Mouse (Mus musculus): ENCODE data around the gene Actn4. TPM values are rescaled to one million over a fixed set of nuclear protein-coding genes. Genes with fewer than 3 reads are reported as not detected.

The Actn4 gene
- polyA plus RNA-seq, 1 experiment from 2014 or later = 340 TPM

- peaks cover 3% of the 10 kb centered on the region; the same call in 1 of the 2 replicates for H3K36me3 ChIP-seq
- H3K4me3 ChIP-seq (replicated peaks) = no peak overlapping the region
- peak overlapping the region; percentile 92 for H3K27ac ChIP-seq
- ATAC-seq = no peak
- H3K4me2 ChIP-seq (replicated peaks) = no peak overlapping the region
- H3K27me3 ChIP-seq (replicated peaks) = no peaks in the 10 kb centered on the region
- 30% methylated on average over 5 of the region's 5 CpGs for WGBS
- H3K4me1 ChIP-seq (replicated peaks) = peaks cover 76% of the 10 kb centered on the region
- no peak overlapping the region for H3K9ac ChIP-seq
- no peaks in the 10 kb centered on the region for H3K9me3 ChIP-seq
These were observed 18.5 kb downstream of the Actn4 start for GRCm38 (mm10) chr7:28943451-28944180.

DNA sequence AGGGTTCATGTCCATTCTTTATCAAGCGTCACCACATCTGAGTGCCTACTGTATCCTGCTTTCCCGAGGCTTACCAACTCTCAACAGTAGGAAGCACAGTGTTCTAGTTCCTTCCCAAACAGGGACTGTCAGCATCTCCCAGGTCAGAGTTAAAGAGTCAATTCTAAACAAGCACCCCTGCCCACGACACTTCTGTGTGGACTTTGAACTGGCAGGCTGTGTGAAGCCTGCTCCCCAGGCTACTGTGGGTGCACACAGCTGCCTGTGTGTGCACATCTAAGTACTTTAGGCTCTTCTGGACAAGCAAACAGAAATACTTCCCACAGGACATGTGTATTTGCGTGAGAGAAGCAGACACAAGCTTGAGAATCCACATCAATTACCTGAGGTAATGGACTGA is 20.6 kb downstream of the Actn4 start:
- H3K4me1 ChIP-seq (replicated peaks) = peaks cover 77% of the 10 kb centered on the region
- WGBS = 53% methylated on average over 4 of the region's 4 CpGs
- ATAC-seq = no peak

GRCm38 (mm10) chr7:28941129-28941528 is 21.0 kb downstream of the Actn4 start:
- WGBS = 61% methylated on average over 4 of the region's 4 CpGs
- H3K4me2 ChIP-seq (replicated peaks) = no peak overlapping the region
- no peak for ATAC-seq
- no peak overlapping the region for H3K9ac ChIP-seq
- H3K36me3 ChIP-seq = peaks cover 3% of the 10 kb centered on the region; the same call in 1 of the 2 replicates
- no peak overlapping the region for H3K4me3 ChIP-seq (replicated peaks)
- peaks cover 77% of the 10 kb centered on the region for H3K4me1 ChIP-seq (replicated peaks)
- H3K27ac ChIP-seq = peak overlapping the region; percentile 77
- H3K27me3 ChIP-seq (replicated peaks) = no peaks in the 10 kb centered on the region
- H3K9me3 ChIP-seq = no peaks in the 10 kb centered on the region

More for the DNA sequence above, 20.6 kb downstream of the Actn4 start:
- no peak overlapping the region for H3K4me3 ChIP-seq (replicated peaks)
- H3K9me3 ChIP-seq = no peaks in the 10 kb centered on the region
- H3K27me3 ChIP-seq (replicated peaks) = no peaks in the 10 kb centered on the region
- H3K4me2 ChIP-seq (replicated peaks) = no peak overlapping the region
- H3K36me3 ChIP-seq = peaks cover 3% of the 10 kb centered on the region; the same call in 1 of the 2 replicates
- peak overlapping the region; percentile 77 for H3K27ac ChIP-seq
- H3K9ac ChIP-seq = no peak overlapping the region

GRCm38 (mm10) chr7:28939418-28940183 is 22.5 kb downstream of the Actn4 start:
- 0 out of 2 replicates have a peak overlapping the region, but pooled peaks have one; percentile 14 for H3K27ac ChIP-seq

GRCm38 (mm10) chr7:28938654-28939053 is 23.5 kb downstream of the Actn4 start:
- no peak for ATAC-seq
- WGBS = 84% methylated on average over 4 of the region's 4 CpGs
- H3K4me1 ChIP-seq (replicated peaks) = peaks cover 66% of the 10 kb centered on the region

More at GRCm38 (mm10) chr7:28939418-28940183, 22.5 kb downstream of the Actn4 start:
- Histone ChIP-seq H3K9ac (no peak overlapping the region), H3K36me3 (peaks cover 3% of the 10 kb centered on the region; the same call in 1 of the 2 replicates), H3K27me3 (replicated peaks) (no peaks in the 10 kb centered on the region), H3K4me2 (replicated peaks) (no peak overlapping the region), H3K4me3 (replicated peaks) (no peak overlapping the region), H3K4me1 (replicated peaks) (peaks cover 66% of the 10 kb centered on the region), H3K9me3 (no peaks in the 10 kb centered on the region)
- ATAC-seq = no peak
- 71% methylated on average over 7 of the region's 7 CpGs for WGBS

DNA sequence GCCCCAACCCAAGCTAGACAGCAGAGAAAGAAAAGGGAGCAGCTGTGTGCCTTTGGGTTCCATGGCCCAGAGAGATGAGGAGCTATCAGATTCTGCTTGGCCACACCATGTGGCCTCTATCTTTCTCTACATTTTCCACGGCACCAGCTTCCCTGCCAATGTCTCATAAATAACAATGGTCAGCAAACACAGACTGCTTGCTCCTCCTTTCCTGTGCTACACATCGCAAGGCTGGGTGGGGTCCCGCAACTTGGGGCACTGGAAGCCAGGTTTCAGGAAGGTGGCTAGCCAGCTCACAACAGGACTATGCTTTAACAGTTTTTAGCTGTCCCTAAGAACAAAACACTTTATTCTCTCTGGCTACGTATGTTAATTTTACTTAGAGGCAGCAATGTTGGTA is 25.4 kb downstream of the Actn4 start:
- Histone ChIP-seq H3K9me3 (no peaks in the 10 kb centered on the region), H3K4me3 (replicated peaks) (no peak overlapping the region), H3K27me3 (replicated peaks) (no peaks in the 10 kb centered on the region), H3K36me3 (peaks cover 3% of the 10 kb centered on the region; the same call in 1 of the 2 replicates), H3K4me1 (replicated peaks) (peaks cover 62% of the 10 kb centered on the region), H3K27ac (peak overlapping the region; percentile 65), H3K9ac (no peak overlapping the region), H3K4me2 (replicated peaks) (no peak overlapping the region)
- ATAC-seq = no peak
- 48% methylated on average over 4 of the region's 4 CpGs for WGBS

More at GRCm38 (mm10) chr7:28938654-28939053, 23.5 kb downstream of the Actn4 start:
- Histone ChIP-seq H3K9me3 (no peaks in the 10 kb centered on the region), H3K27me3 (replicated peaks) (no peaks in the 10 kb centered on the region), H3K4me3 (replicated peaks) (no peak overlapping the region), H3K36me3 (peaks cover 3% of the 10 kb centered on the region; the same call in 1 of the 2 replicates), H3K9ac (no peak overlapping the region), H3K27ac (0 out of 2 replicates have a peak overlapping the region, but pooled peaks have one; percentile 14), H3K4me2 (replicated peaks) (no peak overlapping the region)

GRCm38 (mm10) chr7:28933825-28934224 is 28.3 kb downstream of the Actn4 start:
- Histone ChIP-seq H3K27ac (peak overlapping the region; percentile 44; the same call in 1 of the 2 replicates), H3K9me3 (no peaks in the 10 kb centered on the region), H3K4me2 (replicated peaks) (no peak overlapping the region), H3K4me1 (replicated peaks) (peaks cover 69% of the 10 kb centered on the region), H3K4me3 (replicated peaks) (no peak overlapping the region), H3K36me3 (peaks cover 3% of the 10 kb centered on the region; the same call in 1 of the 2 replicates), H3K9ac (no peak overlapping the region), H3K27me3 (replicated peaks) (no peaks in the 10 kb centered on the region)
- 92% methylated on average over 2 of the region's 2 CpGs for WGBS
- no peak for ATAC-seq

DNA sequence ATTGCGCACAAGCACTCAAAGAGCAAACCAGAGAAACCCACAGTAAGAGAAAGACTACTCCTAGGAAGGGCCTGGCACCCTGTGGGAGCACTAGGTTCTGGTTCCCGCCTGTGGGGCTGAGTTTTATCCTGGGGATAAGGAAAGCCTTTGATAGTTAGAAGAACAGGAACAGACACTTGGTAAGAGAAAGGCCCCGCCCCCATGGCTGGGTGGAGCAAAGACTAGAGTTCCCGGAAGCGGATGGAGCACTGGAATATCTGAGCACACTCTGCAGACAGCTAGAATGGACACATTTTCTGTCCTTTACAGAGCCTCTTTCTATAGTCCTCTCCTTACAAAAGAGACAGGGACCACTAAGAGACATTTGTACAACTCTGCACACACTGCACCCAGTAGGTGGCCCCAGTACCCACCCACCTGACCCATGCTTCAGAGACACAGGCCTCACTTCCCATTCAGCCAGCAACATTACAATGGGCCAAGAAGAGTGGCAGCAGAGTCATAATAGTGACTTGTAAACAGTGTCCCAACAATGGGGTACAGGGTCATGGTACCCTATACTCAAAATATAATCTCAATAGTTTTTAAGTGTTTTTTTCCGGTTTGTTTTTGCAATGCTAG is 29.6 kb downstream of the Actn4 start:
- H3K36me3 ChIP-seq = peaks cover 2% of the 10 kb centered on the region; the same call in 1 of the 2 replicates
- H3K4me1 ChIP-seq (replicated peaks) = peaks cover 60% of the 10 kb centered on the region
- ATAC-seq = peak; percentile 21
- H3K27ac ChIP-seq = peak overlapping the region; percentile 81
- H3K27me3 ChIP-seq (replicated peaks) = no peaks in the 10 kb centered on the region
- no peak overlapping the region for H3K9ac ChIP-seq
- WGBS = 59% methylated on average over 6 of the region's 6 CpGs
- no peak overlapping the region for H3K4me3 ChIP-seq (replicated peaks)
- H3K9me3 ChIP-seq = no peaks in the 10 kb centered on the region
- H3K4me2 ChIP-seq (replicated peaks) = no peak overlapping the region; the same call in 1 of the 2 replicates

GRCm38 (mm10) chr7:28931695-28932039 is 30.5 kb downstream of the Actn4 start:
- H3K4me3 ChIP-seq (replicated peaks) = no peak overlapping the region
- WGBS = 63% methylated on average over 4 of the region's 4 CpGs
- H3K4me2 ChIP-seq (replicated peaks) = no peak overlapping the region
- no peak for ATAC-seq
- H3K9ac ChIP-seq = no peak overlapping the region
- peak overlapping the region; percentile 81 for H3K27ac ChIP-seq
- peaks cover 55% of the 10 kb centered on the region for H3K4me1 ChIP-seq (replicated peaks)
- no peaks in the 10 kb centered on the region for H3K27me3 ChIP-seq (replicated peaks)
- H3K9me3 ChIP-seq = no peaks in the 10 kb centered on the region
- H3K36me3 ChIP-seq = no peaks in the 10 kb centered on the region

GRCm38 (mm10) chr7:28931032-28931694 is 31.0 kb downstream of the Actn4 start:
- Histone ChIP-seq H3K9me3 (no peaks in the 10 kb centered on the region), H3K4me3 (replicated peaks) (no peak overlapping the region), H3K27ac (peak overlapping the region; percentile 81), H3K36me3 (no peaks in the 10 kb centered on the region), H3K4me1 (replicated peaks) (peaks cover 53% of the 10 kb centered on the region), H3K27me3 (replicated peaks) (no peaks in the 10 kb centered on the region), H3K4me2 (replicated peaks) (no peak overlapping the region), H3K9ac (no peak overlapping the region)
- ATAC-seq = peak; percentile 87
- WGBS = 62% methylated on average over 7 of the region's 7 CpGs

DNA sequence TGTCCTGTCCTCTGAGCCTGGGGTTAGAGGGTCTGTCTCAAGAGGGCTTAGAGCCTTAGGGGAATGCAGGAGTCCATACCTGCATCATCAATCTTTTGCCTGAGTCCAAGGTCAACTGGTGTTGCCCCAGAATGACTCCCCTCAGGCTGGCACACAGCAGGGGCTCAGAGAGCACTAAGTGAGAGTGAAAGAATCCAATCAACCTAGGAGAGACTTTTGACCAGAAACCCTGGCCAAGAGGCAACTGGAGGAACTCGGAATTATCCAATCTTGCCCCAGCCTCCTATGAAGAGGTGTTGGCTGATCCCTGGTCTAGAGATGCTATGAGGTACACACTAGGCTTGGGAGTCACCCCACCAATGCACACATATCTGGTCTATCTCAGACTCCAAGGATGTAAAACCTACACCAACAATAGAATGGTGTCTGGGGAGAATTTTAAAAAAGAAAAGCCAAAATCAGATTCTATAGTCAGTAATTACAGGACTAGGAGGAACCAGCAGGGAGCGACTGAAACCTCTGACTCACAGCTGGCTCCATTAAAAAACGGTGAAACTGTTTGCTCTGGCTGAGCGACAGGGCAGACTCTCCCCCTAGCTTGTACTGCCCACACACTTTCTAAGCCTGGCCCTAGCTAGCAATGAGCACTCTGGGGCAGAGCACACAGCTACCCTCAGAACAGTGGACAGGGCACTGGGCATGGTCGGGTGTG is 31.7 kb downstream of the Actn4 start:
- no peaks in the 10 kb centered on the region for H3K36me3 ChIP-seq
- no peak overlapping the region for H3K4me3 ChIP-seq (replicated peaks)
- peak; percentile 27; the same call in 1 of the 2 replicates for ATAC-seq
- H3K9me3 ChIP-seq = no peaks in the 10 kb centered on the region
- H3K9ac ChIP-seq = no peak overlapping the region
- H3K4me1 ChIP-seq (replicated peaks) = peaks cover 57% of the 10 kb centered on the region
- no peak overlapping the region for H3K4me2 ChIP-seq (replicated peaks)
- H3K27ac ChIP-seq = peak overlapping the region; percentile 81
- 43% methylated on average over 5 of the region's 5 CpGs for WGBS
- no peaks in the 10 kb centered on the region for H3K27me3 ChIP-seq (replicated peaks)
